Mouse (Mus musculus): ENCODE results near the gene Phpt1. TPM values are rescaled to one million over a fixed set of nuclear protein-coding genes. Genes with fewer than 3 reads are reported as not detected.

The Phpt1 gene
- polyA plus RNA-seq, 1 experiment from 2014 or later, result 250 TPM

GRCm38 (mm10) chr2:25533707-25534106 lies 41.3 kb downstream of the Phpt1 start:
- Histone ChIP-seq H3K4me2 (ENCODE audit: low read length) (no peak overlapping the region), H3K9ac (ENCODE audit: low read length) (no peak overlapping the region), H3K4me1 (ENCODE audit: control insufficient read depth in 2 of 2, insufficient read depth in 2 of 2, low read length in 2 of 2) (peaks cover 0 to 8% of the 10 kb centered on the region in 2 experiments; a peak in 1 of 4 replicates), H3K9me3 (ENCODE audit: control insufficient read depth, low read length) (no peaks in the 10 kb centered on the region), H3K27ac (replicated peaks in 1 of 2; ENCODE audit: control insufficient read depth in 1 of 2, insufficient read depth in 1 of 2, low read depth in 2 of 2, low read length in 2 of 2) (no peak overlapping the region), H3K4me3 (ENCODE audit: control insufficient read depth in 1 of 2, insufficient read depth in 1 of 2, low read depth in 1 of 2, low read length in 2 of 2) (no peak overlapping the region), H3K36me3 (ENCODE audit: control insufficient read depth, insufficient read depth, low read length) (peaks cover 92% of the 10 kb centered on the region), H3K27me3 (ENCODE audit: control insufficient read depth, insufficient read depth, low read length) (no peaks in the 10 kb centered on the region)
- no peak for ATAC-seq (ENCODE audit: insufficient number of reproducible peaks, insufficient read depth, low FRiP score, low read depth)
- 85% methylated on average over 2 of the region's 2 CpGs for WGBS

- no peak overlapping the region for H3K4me3 ChIP-seq (ENCODE audit: control insufficient read depth in 1 of 2, insufficient read depth in 1 of 2, low read depth in 1 of 2, low read length in 2 of 2)
- peaks cover 93% of the 10 kb centered on the region for H3K36me3 ChIP-seq (ENCODE audit: control insufficient read depth, insufficient read depth, low read length)
- no peaks in the 10 kb centered on the region for H3K4me1 ChIP-seq (ENCODE audit: control insufficient read depth in 2 of 2, insufficient read depth in 2 of 2, low read length in 2 of 2)
- H3K9ac ChIP-seq (ENCODE audit: low read length), result no peak overlapping the region
- H3K4me2 ChIP-seq (ENCODE audit: low read length), result no peak overlapping the region
- H3K27ac ChIP-seq (replicated peaks in 1 of 2; ENCODE audit: control insufficient read depth in 1 of 2, insufficient read depth in 1 of 2, low read depth in 2 of 2, low read length in 2 of 2), result no peak overlapping the region
- ATAC-seq (ENCODE audit: insufficient number of reproducible peaks, insufficient read depth, low FRiP score, low read depth), result no peak
- no peaks in the 10 kb centered on the region for H3K27me3 ChIP-seq (ENCODE audit: control insufficient read depth, insufficient read depth, low read length)
- 85% methylated on average over 9 of the region's 9 CpGs for WGBS
- no peaks in the 10 kb centered on the region for H3K9me3 ChIP-seq (ENCODE audit: control insufficient read depth, low read length)
These were observed 48.3 kb downstream of the Phpt1 start for GRCm38 (mm10) chr2:25526510-25527302.

Other genes with a start within 250 kb of the Phpt1 start
- 42.8 and 48.1 TPM in 2 replicates for gene Man1b1, start 242.9 kb downstream of the Phpt1 start, polyA plus RNA-seq (2014; fragmentation: Nextera tagmentation; extraction: Ambion mirVana)
- 11.5 and 12.4 TPM in 2 replicates for gene Dpp7, start 218.9 kb downstream of the Phpt1 start, polyA plus RNA-seq (2014; fragmentation: Nextera tagmentation; extraction: Ambion mirVana)
- gene Uap1l1, start 209.5 kb downstream of the Phpt1 start, polyA plus RNA-seq (2014; fragmentation: Nextera tagmentation; extraction: Ambion mirVana), result 17.6 and 18.3 TPM in 2 replicates
- gene Sapcd2, start 202.9 kb downstream of the Phpt1 start, polyA plus RNA-seq (2014; fragmentation: Nextera tagmentation; extraction: Ambion mirVana), result 14.4 and 17.7 TPM in 2 replicates
- gene Entpd2, start 179.3 kb downstream of the Phpt1 start, polyA plus RNA-seq (2014; fragmentation: Nextera tagmentation; extraction: Ambion mirVana), result 0.81 and 0.85 TPM in 2 replicates
- 29.3 and 29.5 TPM in 2 replicates for gene Npdc1, start 175.9 kb downstream of the Phpt1 start, polyA plus RNA-seq (2014; fragmentation: Nextera tagmentation; extraction: Ambion mirVana)
- gene Fut7, start 152.0 kb downstream of the Phpt1 start, polyA plus RNA-seq (2014; fragmentation: Nextera tagmentation; extraction: Ambion mirVana), result 0.14 TPM in 1 of 2 replicates, not detected in the other
- gene Abca2, start 146.5 kb downstream of the Phpt1 start, polyA plus RNA-seq (2014; fragmentation: Nextera tagmentation; extraction: Ambion mirVana), result 3.8 and 4.3 TPM in 2 replicates
- 3.8 and 4.6 TPM in 2 replicates for gene Clic3, start 118.4 kb downstream of the Phpt1 start, polyA plus RNA-seq (2014; fragmentation: Nextera tagmentation; extraction: Ambion mirVana)
- gene Paxx, start 114.1 kb downstream of the Phpt1 start, polyA plus RNA-seq (2014; fragmentation: Nextera tagmentation; extraction: Ambion mirVana), result 31.0 and 32.6 TPM in 2 replicates
- 98.5 and 112 TPM in 2 replicates for gene Ptgds, start 105.2 kb downstream of the Phpt1 start, polyA plus RNA-seq (2014; fragmentation: Nextera tagmentation; extraction: Ambion mirVana)
- not detected in 2 replicates for gene Lcn12, start 81.3 kb downstream of the Phpt1 start, polyA plus RNA-seq (2014; fragmentation: Nextera tagmentation; extraction: Ambion mirVana)
- gene Fbxw5, start 74.5 kb downstream of the Phpt1 start, polyA plus RNA-seq (2014; fragmentation: Nextera tagmentation; extraction: Ambion mirVana), result 82.8 and 85.2 TPM in 2 replicates
- gene C8g, start 73.5 kb downstream of the Phpt1 start, polyA plus RNA-seq (2014; fragmentation: Nextera tagmentation; extraction: Ambion mirVana), result 2.9 and 4.9 TPM in 2 replicates
- gene Traf2, start 28.3 kb downstream of the Phpt1 start, polyA plus RNA-seq (2014; fragmentation: Nextera tagmentation; extraction: Ambion mirVana), result 19.1 and 19.8 TPM in 2 replicates
- gene Edf1, start 17.4 kb downstream of the Phpt1 start, polyA plus RNA-seq (2014; fragmentation: Nextera tagmentation; extraction: Ambion mirVana), result 279 and 319 TPM in 2 replicates
- 1.4 and 1.9 TPM in 2 replicates for gene Mamdc4, start 379 bp downstream of the Phpt1 start, polyA plus RNA-seq (2014; fragmentation: Nextera tagmentation; extraction: Ambion mirVana)
- gene Ajm1, start 6.5 kb upstream of the Phpt1 start, polyA plus RNA-seq (2014; fragmentation: Nextera tagmentation; extraction: Ambion mirVana), result not detected in 2 replicates
- 41.9 and 42.1 TPM in 2 replicates for gene Rabl6, start 33.3 kb upstream of the Phpt1 start, polyA plus RNA-seq (2014; fragmentation: Nextera tagmentation; extraction: Ambion mirVana)
- gene Ccdc183, start 42.5 kb upstream of the Phpt1 start, polyA plus RNA-seq (2014; fragmentation: Nextera tagmentation; extraction: Ambion mirVana), result 0.07 and 0.27 TPM in 2 replicates
- 22.8 and 28.2 TPM in 2 replicates for gene Tmem141, start 46.8 kb upstream of the Phpt1 start, polyA plus RNA-seq (2014; fragmentation: Nextera tagmentation; extraction: Ambion mirVana)
- gene Fcna, start 52.8 kb upstream of the Phpt1 start, polyA plus RNA-seq (2014; fragmentation: Nextera tagmentation; extraction: Ambion mirVana), result 1.8 and 3.2 TPM in 2 replicates
- not detected in 2 replicates for gene Lcn8, start 77.9 kb upstream of the Phpt1 start, polyA plus RNA-seq (2014; fragmentation: Nextera tagmentation; extraction: Ambion mirVana)
- gene Lcn5, start 82.7 kb upstream of the Phpt1 start, polyA plus RNA-seq (2014; fragmentation: Nextera tagmentation; extraction: Ambion mirVana), result not detected in 2 replicates
- not detected in 2 replicates for gene Lcn6, start 101.6 kb upstream of the Phpt1 start, polyA plus RNA-seq (2014; fragmentation: Nextera tagmentation; extraction: Ambion mirVana)
- not detected in 2 replicates for gene Lcn10, start 107.5 kb upstream of the Phpt1 start, polyA plus RNA-seq (2014; fragmentation: Nextera tagmentation; extraction: Ambion mirVana)
- gene Obp2a, start 124.8 kb upstream of the Phpt1 start, polyA plus RNA-seq (2014; fragmentation: Nextera tagmentation; extraction: Ambion mirVana), result not detected in 2 replicates
- gene Bmyc, start 131.5 kb upstream of the Phpt1 start, polyA plus RNA-seq (2014; fragmentation: Nextera tagmentation; extraction: Ambion mirVana), result 36.7 and 44.1 TPM in 2 replicates
- gene Obp2b, start 161.8 kb upstream of the Phpt1 start, polyA plus RNA-seq (2014; fragmentation: Nextera tagmentation; extraction: Ambion mirVana), result not detected in 2 replicates
- not detected in 2 replicates for gene Lcn3, start 190.3 kb upstream of the Phpt1 start, polyA plus RNA-seq (2014; fragmentation: Nextera tagmentation; extraction: Ambion mirVana)
- gene Lcn11, start 201.8 kb upstream of the Phpt1 start, polyA plus RNA-seq (2014; fragmentation: Nextera tagmentation; extraction: Ambion mirVana), result not detected in 2 replicates
- gene Gm13539, start 207.0 kb upstream of the Phpt1 start, polyA plus RNA-seq (2014; fragmentation: Nextera tagmentation; extraction: Ambion mirVana), result not detected in 2 replicates
- gene Glt6d1, start 240.6 kb upstream of the Phpt1 start, polyA plus RNA-seq (2014; fragmentation: Nextera tagmentation; extraction: Ambion mirVana), result not detected in 2 replicates
- gene Lcn9, start 247.9 kb upstream of the Phpt1 start, polyA plus RNA-seq (2014; fragmentation: Nextera tagmentation; extraction: Ambion mirVana), result not detected in 2 replicates

Measured in heart, embryonic 14.5 days (tissue).